Mouse (Mus musculus): ENCODE data around the gene Erbb2. TPM values are rescaled to one million over a fixed set of nuclear protein-coding genes. Genes with fewer than 3 reads are reported as not detected.

Erbb2 gene
- polyA plus RNA-seq, 1 experiment: 62.1 TPM

GRCm38 (mm10) chr11:98475630-98476433 is 63.6 kb downstream of the Erbb2 start:
- DNase-seq (ENCODE audit: low read depth, low spot score): no peak
- WGBS: 80% methylated on average over 9 of the region's 9 CpGs

GRCm38 (mm10) chr11:98476434-98476807 is 64.2 kb downstream of the Erbb2 start:
- 52% methylated on average over 4 of the region's 4 CpGs for whole genome bisulfite sequencing
- DNase-seq (ENCODE audit: low read depth, low spot score): no peak

- 65% methylated on average over 14 of the region's 14 CpGs for WGBS
- DNase-seq (ENCODE audit: low read depth, low spot score): no peak
These were observed 64.9 kb downstream of the Erbb2 start for GRCm38 (mm10) chr11:98477011-98477701.

DNA sequence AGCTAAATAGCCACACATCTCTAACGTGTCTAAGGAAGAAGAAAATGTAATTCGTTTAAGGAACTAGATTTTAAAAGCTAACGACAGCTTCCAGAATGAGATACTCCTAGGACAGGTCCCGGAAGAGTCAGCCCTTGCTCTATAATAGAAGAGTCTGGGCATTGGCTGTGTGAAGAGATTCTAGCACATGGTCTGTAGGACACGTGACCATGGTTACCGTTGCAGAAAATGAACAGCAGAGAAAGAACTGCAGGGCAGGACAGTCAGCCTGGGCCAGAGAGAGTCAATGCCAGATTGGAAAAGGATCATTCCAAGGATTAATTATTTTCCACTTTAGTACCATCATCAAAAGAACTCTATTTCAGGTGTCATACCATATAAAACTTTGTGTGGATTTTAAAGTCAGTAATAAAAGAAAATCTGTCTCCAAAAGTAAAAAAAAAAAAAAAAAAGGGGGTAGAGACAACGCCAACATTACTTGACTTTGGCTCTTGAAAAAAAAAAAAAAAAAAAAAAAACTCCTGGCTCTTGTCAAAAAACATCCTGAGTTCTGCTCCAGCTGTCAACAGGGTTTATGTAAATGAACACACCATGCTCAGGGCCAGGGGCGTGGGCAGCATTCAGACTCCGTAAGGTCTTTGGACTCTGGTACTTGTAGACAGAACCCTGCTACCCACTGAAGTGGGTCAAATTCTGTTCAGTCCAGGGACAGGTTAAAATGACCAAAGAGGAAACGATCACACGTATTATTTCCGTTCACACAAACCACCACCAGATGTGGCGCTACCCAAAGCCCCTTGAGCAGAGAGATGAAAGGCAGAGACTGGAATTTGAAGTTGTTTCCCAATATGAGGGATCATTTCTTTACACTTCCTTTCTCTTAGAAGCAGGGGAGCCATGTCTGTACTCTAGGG is 67.0 kb downstream of the Erbb2 start:
- 67% methylated on average over 13 of the region's 13 CpGs for WGBS
- no peak for DNase-seq (ENCODE audit: low read depth, low spot score)

- DNase-seq (ENCODE audit: low read depth, low spot score): no peak
- 79% methylated on average over 12 of the region's 12 CpGs for WGBS
These were observed 67.7 kb downstream of the Erbb2 start for GRCm38 (mm10) chr11:98479940-98480497.

DNA sequence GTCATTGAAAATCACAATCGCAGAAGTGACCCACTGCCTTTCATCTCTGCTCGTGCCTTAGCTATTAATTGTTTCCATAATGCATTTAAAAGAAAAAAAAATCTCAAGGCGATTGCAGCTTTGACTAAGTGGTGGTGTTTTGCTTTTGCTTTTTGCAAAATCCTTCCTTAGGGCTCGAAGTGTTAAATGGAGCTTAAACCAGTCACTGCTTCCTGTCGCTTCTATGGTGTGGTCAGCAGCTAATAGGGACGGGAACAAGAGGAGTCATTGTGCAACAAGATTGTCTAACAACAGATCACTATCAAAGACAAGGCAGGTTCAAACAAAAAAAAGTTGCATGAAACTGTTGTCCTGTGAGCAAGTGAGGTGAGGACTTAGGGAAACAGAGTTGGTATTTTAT is 69.0 kb downstream of the Erbb2 start:
- 64% methylated on average over 6 of the region's 6 CpGs for WGBS
- no peak for DNase-seq (ENCODE audit: low read depth, low spot score)

DNA sequence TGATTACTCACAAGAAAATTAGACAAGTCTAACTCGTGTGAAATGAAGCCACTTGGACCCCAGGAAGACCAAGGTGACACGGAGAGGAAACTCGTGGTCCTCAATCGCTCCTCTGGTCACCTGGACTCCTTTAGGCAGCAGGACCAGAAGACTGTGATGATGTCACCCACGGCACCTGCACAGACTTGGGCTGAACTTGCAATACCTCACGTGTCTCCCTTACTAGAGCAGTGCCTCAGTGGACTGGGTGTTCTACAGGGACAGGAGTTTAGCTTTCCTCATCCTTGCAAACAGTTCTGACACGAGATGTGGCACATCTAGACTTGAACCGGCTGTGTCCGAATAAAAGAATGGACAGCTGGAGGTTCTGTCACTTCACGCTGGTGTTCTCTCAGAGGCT is 69.8 kb downstream of the Erbb2 start:
- DNase-seq (ENCODE audit: low read depth, low spot score): no peak
- 70% methylated on average over 10 of the region's 10 CpGs for WGBS

DNA sequence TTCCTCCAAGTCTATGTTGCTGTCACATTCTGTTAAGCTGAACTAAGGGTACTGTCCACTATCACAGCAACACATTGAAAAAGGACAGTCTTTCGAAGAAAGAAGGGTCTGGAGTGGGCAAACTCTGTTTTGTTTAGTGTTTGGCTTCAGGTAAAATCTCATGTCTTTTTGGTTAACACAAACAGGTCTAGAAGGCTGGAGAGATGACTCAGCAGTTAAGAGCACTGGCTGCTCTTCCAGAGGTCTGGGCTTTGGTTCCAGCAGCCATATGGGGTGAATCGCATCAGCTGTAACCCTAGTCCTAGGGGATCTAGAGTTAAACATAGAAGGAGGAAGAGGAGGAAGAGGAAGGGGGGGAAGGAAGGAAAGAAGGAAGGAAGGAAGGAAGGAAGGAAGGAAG is 73.5 kb downstream of the Erbb2 start:
- 83% methylated on average over 2 of the region's 2 CpGs for WGBS
- no peak for DNase-seq (ENCODE audit: low read depth, low spot score)

Other genes starting within 250 kb of the Erbb2 start
- gene Med1, start 219.2 kb upstream of the Erbb2 start, polyA plus RNA-seq (2012; rRNA removed): 7.5 and 14.6 TPM in 2 replicates
- 8.5 and 14.0 TPM in 2 replicates for gene Cdk12, start 209.4 kb upstream of the Erbb2 start, polyA plus RNA-seq (2012; rRNA removed)
- gene Neurod2, start 82.8 kb upstream of the Erbb2 start, polyA plus RNA-seq (2012; rRNA removed): 0.04 TPM in 1 of 2 replicates, not detected in the other
- gene Ppp1r1b, start 64.1 kb upstream of the Erbb2 start, polyA plus RNA-seq (2012; rRNA removed): 382 and 459 TPM in 2 replicates
- gene Stard3, start 54.1 kb upstream of the Erbb2 start, polyA plus RNA-seq (2012; rRNA removed): 68.3 and 98.9 TPM in 2 replicates
- gene Tcap, start 28.7 kb upstream of the Erbb2 start, polyA plus RNA-seq (2012; rRNA removed): 0.60 and 0.69 TPM in 2 replicates
- gene Pnmt, start 26.0 kb upstream of the Erbb2 start, polyA plus RNA-seq (2012; rRNA removed): not detected in 2 replicates
- 34.0 and 37.9 TPM in 2 replicates for gene Pgap3, start 12.0 kb upstream of the Erbb2 start, polyA plus RNA-seq (2012; rRNA removed)
- gene Mien1, start 26.5 kb downstream of the Erbb2 start, polyA plus RNA-seq (2012; rRNA removed): 72.4 and 90.3 TPM in 2 replicates
- 83.7 and 92.9 TPM in 2 replicates for gene Grb7, start 33.9 kb downstream of the Erbb2 start, polyA plus RNA-seq (2012; rRNA removed)
- gene Ikzf3, start 133.6 kb downstream of the Erbb2 start, polyA plus RNA-seq (2012; rRNA removed): 8.1 and 15.1 TPM in 2 replicates
- gene Zpbp2, start 138.6 kb downstream of the Erbb2 start, polyA plus RNA-seq (2012; rRNA removed): 0.31 and 0.78 TPM in 2 replicates
- gene Ormdl3, start 174.9 kb downstream of the Erbb2 start, polyA plus RNA-seq (2012; rRNA removed): 45.7 and 70.2 TPM in 2 replicates
- not detected in 2 replicates for gene Lrrc3c, start 185.8 kb downstream of the Erbb2 start, polyA plus RNA-seq (2012; rRNA removed)
- gene Gm12355, start 213.2 kb downstream of the Erbb2 start, polyA plus RNA-seq (2012; rRNA removed): not detected in 2 replicates
- not detected in 2 replicates for gene Gsdma3, start 213.9 kb downstream of the Erbb2 start, polyA plus RNA-seq (2012; rRNA removed)
- gene Gsdma2, start 234.3 kb downstream of the Erbb2 start, polyA plus RNA-seq (2012; rRNA removed): 0.89 and 1.8 TPM in 2 replicates